Mouse (Mus musculus) erythroblast, embryonic 14.5 days (primary cell): ENCODE measurements around the gene Foxd3.

Experiments
- GATA1 ChIP-seq: IDR thresholded peaks from 2 replicates; pipeline ENCODE4 v1.6.1; 2012; ENCODE audit warnings: low read length, inconsistent platforms, mixed read lengths
- TAL1 ChIP-seq: IDR thresholded peaks from 3 replicates; pipeline ENCODE4 v1.6.1; 2012; ENCODE audit warnings: low read length, inconsistent platforms, mixed read lengths

DNA sequence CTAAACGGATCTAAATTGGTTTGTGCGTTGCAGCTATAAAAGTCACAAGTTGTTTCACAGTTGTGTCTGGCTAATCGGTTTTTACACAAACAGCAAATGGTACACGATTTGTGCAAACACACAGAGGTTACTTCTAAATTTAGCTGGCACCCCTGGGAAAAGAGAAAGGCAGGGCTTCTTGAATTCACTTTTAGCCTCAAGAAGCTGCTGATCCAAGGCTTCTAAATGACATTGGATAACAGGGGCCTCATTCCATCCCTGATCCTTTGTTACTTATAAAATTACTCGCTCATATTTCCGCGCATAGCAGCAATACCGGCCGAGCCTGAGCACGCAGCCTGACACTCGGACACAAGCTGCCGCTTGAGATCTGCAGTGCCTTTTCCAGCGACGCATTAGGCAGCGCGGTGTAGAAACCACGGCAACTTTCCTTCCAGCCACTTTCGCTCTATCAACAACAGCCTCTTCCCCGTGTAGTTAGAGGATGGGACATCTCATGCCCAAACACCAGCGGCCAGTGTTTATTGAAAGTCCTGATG lies 4.0 kb downstream of the Foxd3 start:
- TF ChIP-seq GATA1: no peak
- no peak for TF ChIP-seq TAL1
